Mouse (Mus musculus) kidney, adult 2 months (tissue): ENCODE data around the gene Lcp1. TPM values are rescaled to one million over a fixed set of nuclear protein-coding genes. Genes with fewer than 3 reads are reported as not detected.
"Not testable (repeated sequence)": the region's sequence is repeated elsewhere in the genome, so short reads cannot be mapped to it uniquely, and the experiment has no call there.

Experiments used
- DNase-seq: peaks from one replicate; pipeline ENCODE4 v3.0.0; 2021
- H3K27ac ChIP-seq: fragments of 200-500 bp; 2 replicates; pipeline ENCODE4 v1.5.1; 2012; ENCODE audit warnings: low read depth, low read length, control low read depth, inconsistent platforms; ENCODE audit not compliant: insufficient read depth
- H3K27me3 ChIP-seq: fragments of 200-500 bp; replicated peaks from 2 replicates; pipeline ENCODE4 v1.6.1; 2012; ENCODE audit warnings: mild to moderate bottlenecking, moderate library complexity, low read length, inconsistent platforms; ENCODE audit not compliant: control insufficient read depth, insufficient read depth
- H3K36me3 ChIP-seq: fragments of 200-500 bp; 2 replicates; pipeline ENCODE4 v1.6.1; 2012; ENCODE audit warnings: mild to moderate bottlenecking, moderate library complexity, low read length, inconsistent platforms; ENCODE audit not compliant: control insufficient read depth, insufficient read depth
- H3K4me1 ChIP-seq: fragments of 200-500 bp; 2 replicates; pipeline ENCODE4 v1.6.1; 2011; ENCODE audit warnings: low read length; ENCODE audit not compliant: control insufficient read depth, insufficient read depth
- H3K4me3 ChIP-seq: fragments of 200-500 bp; 2 replicates; pipeline ENCODE4 v1.5.1; 2011; ENCODE audit warnings: mild to moderate bottlenecking, low read depth, low read length, control low read depth; ENCODE audit not compliant: insufficient read depth
- CTCF ChIP-seq: fragments of 200-500 bp; conservative IDR thresholded peaks from 2 replicates; pipeline ENCODE4 v1.5.1; 2011; ENCODE audit warnings: low read depth, mild to moderate bottlenecking, control low read depth, low read length, moderate library complexity, mixed read lengths; ENCODE audit not compliant: insufficient read depth, insufficient read length
- POLR2A ChIP-seq: fragments of 200-500 bp; IDR thresholded peaks from one replicate; pipeline ENCODE4 v1.6.1; 2011; ENCODE audit warnings: low read depth, low read length, control low read depth
- WGBS: fragments of 180-500 bp; shearing (Covaris S2); methylation state at CpG from one replicate; pipeline ENCODE4 v1.1.7; 2018; 5-methylcytosine and 5-hydroxymethylcytosine counted together
- polyA plus RNA-seq: library from polyadenylated mRNA; depleted of rRNA; stranded (reverse); fragments of >200 nt; gene quantifications from 2 replicates; pipeline ENCODE4 v1.2.3, GENCODE M21; 2012; rRNA removed

The Lcp1 gene
- polyA plus RNA-seq = 7.3 and 13.7 TPM in 2 replicates

- Histone ChIP-seq H3K4me1 (0 out of 2 replicates have a peak, but pooled peaks cover 5% of the 10 kb centered on the region), H3K27ac (no peak within 1 kb of the TSS; the same call in 1 of the 2 replicates), H3K27me3 (no peaks in the 10 kb centered on the region), H3K36me3 (no peaks in the 10 kb centered on the region), H3K4me3 (peak within 1 kb of the TSS; percentile 55)
- no peak for TF ChIP-seq CTCF
- TF ChIP-seq POLR2A = no peak
- peak; percentile 88 for DNase-seq
- under 1% methylated on average over 41 of the region's 42 CpGs for WGBS
Observed at GRCm38 (mm10) chr14:75130501-75131318, at the start of gene Lcp1, which contains the start of gene Lrrc63. TSS of gene Lcp1 (plus strand) at chr14:75131101. TSS of gene Lrrc63 (minus strand) at chr14:75130881.

GRCm38 (mm10) chr14:75102956-75103355 lies 27.9 kb upstream of the Lcp1 start:
- Histone ChIP-seq H3K4me3 (no peak overlapping the region), H3K36me3 (no peaks in the 10 kb centered on the region), H3K4me1 (no peaks in the 10 kb centered on the region), H3K27ac (no peak overlapping the region), H3K27me3 (no peaks in the 10 kb centered on the region)
- no peak for TF ChIP-seq CTCF
- TF ChIP-seq POLR2A = no peak
- DNase-seq = no peak
- WGBS = 89% methylated on average over 5 of the region's 5 CpGs

- Histone ChIP-seq H3K27me3 (no peaks in the 10 kb centered on the region; the same call in 1 of the 2 replicates), H3K4me1 (no peaks in the 10 kb centered on the region), H3K36me3 (no peaks in the 10 kb centered on the region), H3K4me3 (no peak overlapping the region), H3K27ac (no peak overlapping the region)
- no peak for TF ChIP-seq CTCF
- no peak for TF ChIP-seq POLR2A
- no peak for DNase-seq
- 63% methylated on average over 8 of the region's 8 CpGs for WGBS
Observed at GRCm38 (mm10) chr14:75121658-75122057, 9.2 kb upstream of the Lcp1 start.

DNA sequence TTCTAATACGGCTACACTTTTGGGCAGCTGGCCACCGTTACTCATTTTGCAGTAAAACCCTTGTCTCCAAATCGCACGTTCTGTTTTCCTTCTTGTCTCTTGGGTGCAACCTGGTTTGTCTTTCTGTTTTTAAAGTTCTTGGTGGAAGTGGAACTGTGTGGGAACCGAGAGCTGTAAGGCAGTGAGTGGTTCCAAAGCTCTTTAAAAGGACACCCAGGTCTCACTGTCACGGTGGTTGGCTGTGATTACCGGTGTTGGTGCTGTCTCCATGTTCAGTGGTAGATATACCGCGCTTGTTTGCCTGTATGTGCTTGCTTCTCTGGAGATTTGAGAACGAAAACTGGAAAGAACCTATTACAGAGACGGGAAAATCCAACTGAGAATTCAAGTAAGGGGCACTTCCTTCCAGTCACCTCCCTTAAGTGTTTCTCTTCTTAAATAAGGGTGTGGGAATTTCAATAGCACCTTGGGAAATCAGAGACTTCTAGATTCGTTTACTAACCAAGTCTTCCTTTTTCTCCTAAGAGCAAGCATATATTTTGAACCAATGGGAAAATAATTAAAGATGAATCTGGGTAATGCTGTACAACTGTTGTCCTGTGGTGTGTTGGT lies 529 bp downstream of the Lcp1 start:
- TF ChIP-seq CTCF (no peak), POLR2A (no peak)
- no peak for DNase-seq
- 7% methylated on average over 12 of the region's 12 CpGs for WGBS
- no peak overlapping the region; the same call in 1 of the 2 replicates for H3K27ac ChIP-seq
- H3K36me3 ChIP-seq = no peaks in the 10 kb centered on the region
- no peaks in the 10 kb centered on the region for H3K27me3 ChIP-seq
- peak overlapping the region; percentile 37 for H3K4me3 ChIP-seq
- 0 out of 2 replicates have a peak, but pooled peaks cover 5% of the 10 kb centered on the region for H3K4me1 ChIP-seq

- WGBS = 55% methylated on average over 25 of the region's 25 CpGs
- Histone ChIP-seq H3K4me1 (0 out of 2 replicates have a peak, but pooled peaks cover 3% of the 10 kb centered on the region), H3K4me3 (peak overlapping the region; percentile 40), H3K27ac (no peak overlapping the region), H3K36me3 (no peaks in the 10 kb centered on the region), H3K27me3 (no peaks in the 10 kb centered on the region)
- TF ChIP-seq POLR2A = no peak
- TF ChIP-seq CTCF = no peak
- no peak for DNase-seq
Observed at GRCm38 (mm10) chr14:75136119-75136966, 5.4 kb downstream of the Lcp1 start.

- WGBS = 84% methylated on average over 10 of the region's 10 CpGs
- TF ChIP-seq POLR2A (no peak), CTCF (no peak)
Observed at GRCm38 (mm10) chr14:75138503-75138902, 7.6 kb downstream of the Lcp1 start.

DNA sequence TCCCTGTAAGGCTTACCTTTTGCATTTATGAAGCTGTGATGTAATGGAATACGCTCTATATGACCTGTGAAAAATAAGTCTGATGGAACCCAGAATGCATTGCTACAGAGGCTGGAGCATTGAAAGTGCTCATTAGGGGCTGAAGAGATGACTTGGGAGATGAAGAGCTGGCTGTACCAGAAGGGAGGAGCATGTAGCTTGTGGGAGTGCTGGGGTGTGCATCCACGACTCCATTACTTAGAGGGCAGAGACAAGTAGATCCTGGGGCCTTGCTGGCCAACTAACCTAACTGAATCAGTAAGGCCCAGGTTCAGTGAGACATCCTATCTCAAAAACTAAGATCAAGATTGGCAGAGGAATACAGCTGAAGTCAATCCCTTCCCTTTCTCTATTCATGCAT lies 8.3 kb downstream of the Lcp1 start:
- WGBS = 83% methylated on average over 2 of the region's 2 CpGs
- H3K27ac ChIP-seq = no peak overlapping the region

More at GRCm38 (mm10) chr14:75138503-75138902, 7.6 kb downstream of the Lcp1 start:
- Histone ChIP-seq H3K36me3 (no peaks in the 10 kb centered on the region), H3K27me3 (no peaks in the 10 kb centered on the region), H3K4me1 (no peaks in the 10 kb centered on the region), H3K27ac (no peak overlapping the region), H3K4me3 (no peak overlapping the region)
- no peak for DNase-seq

GRCm38 (mm10) chr14:75147706-75148105 lies 16.8 kb downstream of the Lcp1 start:
- H3K36me3 ChIP-seq, H3K4me1 ChIP-seq, DNase-seq, H3K27me3 ChIP-seq, H3K4me3 ChIP-seq, H3K27ac ChIP-seq: not testable (repeated sequence)
- WGBS = 77% methylated on average over 2 of the region's 2 CpGs

More for the DNA sequence above, 8.3 kb downstream of the Lcp1 start:
- no peak for TF ChIP-seq POLR2A
- no peak for TF ChIP-seq CTCF
- Histone ChIP-seq H3K4me3 (no peak overlapping the region), H3K36me3 (no peaks in the 10 kb centered on the region), H3K27me3 (no peaks in the 10 kb centered on the region), H3K4me1 (no peaks in the 10 kb centered on the region)
- no peak for DNase-seq
